Mouse (Mus musculus) adrenal gland, adult 8-10 months (tissue): ENCODE measurements around the gene Epb41l3. TPM values are rescaled to one million over a fixed set of nuclear protein-coding genes. Genes with fewer than 3 reads are reported as not detected.
"Not testable (repeated sequence)": the region's sequence is repeated elsewhere in the genome, so short reads cannot be mapped to it uniquely, and the experiment has no call there.

Experiments used
- DNase-seq: peaks from one replicate; pipeline ENCODE4 v3.0.0; 2022
- total RNA-seq, 4 experiments: library from RNA; stranded (reverse); gene quantifications; 2 replicates each; pipeline ENCODE4 v1.2.4; 2022

Gene Epb41l3
- total RNA-seq, 4 experiments from 2014 or later: 25.6 to 50.2 (median 31.1) TPM

- no peak for DNase-seq
Measured at GRCm38 (mm10) chr17:69109216-69109615, 33.7 kb downstream of the Epb41l3 start.

GRCm38 (mm10) chr17:69112232-69112631 lies 36.7 kb downstream of the Epb41l3 start:
- no peak for DNase-seq

GRCm38 (mm10) chr17:69119183-69119582 lies 43.7 kb downstream of the Epb41l3 start:
- DNase-seq: no peak

- DNase-seq: no peak
Measured at GRCm38 (mm10) chr17:69120533-69121358, 45.3 kb downstream of the Epb41l3 start.

- not testable (repeated sequence) for DNase-seq
Measured at GRCm38 (mm10) chr17:69122403-69122802, 46.9 kb downstream of the Epb41l3 start.

GRCm38 (mm10) chr17:69127436-69127835 lies 52.0 kb downstream of the Epb41l3 start:
- DNase-seq: no peak

GRCm38 (mm10) chr17:69127981-69128380 lies 52.5 kb downstream of the Epb41l3 start:
- no peak for DNase-seq

- DNase-seq: no peak
Measured at GRCm38 (mm10) chr17:69129434-69129833, 54.0 kb downstream of the Epb41l3 start.

GRCm38 (mm10) chr17:69143017-69143416 lies 67.5 kb downstream of the Epb41l3 start:
- no peak for DNase-seq

- no peak for DNase-seq
Measured at GRCm38 (mm10) chr17:69150826-69151225, 75.3 kb downstream of the Epb41l3 start.

- no peak for DNase-seq
Measured at GRCm38 (mm10) chr17:69151281-69151680, 75.8 kb downstream of the Epb41l3 start.

GRCm38 (mm10) chr17:69155034-69155433 lies 79.6 kb downstream of the Epb41l3 start:
- DNase-seq: no peak

GRCm38 (mm10) chr17:69156522-69157100 lies 81.1 kb downstream of the Epb41l3 start:
- peak; percentile 9 for DNase-seq

- DNase-seq: no peak
Measured at GRCm38 (mm10) chr17:69157101-69157808, 81.8 kb downstream of the Epb41l3 start.

GRCm38 (mm10) chr17:69157809-69158185 lies 82.3 kb downstream of the Epb41l3 start:
- no peak for DNase-seq

- DNase-seq: no peak
Measured at GRCm38 (mm10) chr17:69158690-69159089, 83.2 kb downstream of the Epb41l3 start.

- DNase-seq: no peak
Measured at GRCm38 (mm10) chr17:69162731-69163130, 87.2 kb downstream of the Epb41l3 start.

- no peak for DNase-seq
Measured at GRCm38 (mm10) chr17:69176949-69177501, 101.5 kb downstream of the Epb41l3 start.

- no peak for DNase-seq
Measured at GRCm38 (mm10) chr17:69177954-69178353, 102.5 kb downstream of the Epb41l3 start.

GRCm38 (mm10) chr17:69180905-69181559 lies 105.5 kb downstream of the Epb41l3 start:
- DNase-seq: no peak

- no peak for DNase-seq
Measured at GRCm38 (mm10) chr17:69181560-69182316, 106.3 kb downstream of the Epb41l3 start.

GRCm38 (mm10) chr17:69187794-69188193 lies 112.3 kb downstream of the Epb41l3 start:
- no peak for DNase-seq
